Mouse (Mus musculus) ES-E14 (cell line): ENCODE measurements around the gene Dock2. TPM values are rescaled to one million over a fixed set of nuclear protein-coding genes. Genes with fewer than 3 reads are reported as not detected.

Experiments
- DNase-seq: peaks from one replicate; pipeline ENCODE4 v3.0.0-alpha.2; 2013; ENCODE audit warnings: low read depth, low spot score
- H3K27ac ChIP-seq: 2 replicates; pipeline ENCODE4 v1.5.1; 2012; ENCODE audit warnings: low read depth, mild to moderate bottlenecking, low read length, moderate library complexity, mixed read lengths; ENCODE audit not compliant: poor library complexity, insufficient read depth, severe bottlenecking
- H3K36me3 ChIP-seq: 2 replicates; pipeline ENCODE4 v1.6.1; 2012; ENCODE audit warnings: mild to moderate bottlenecking, low read length, moderate library complexity, mixed read lengths; ENCODE audit not compliant: control insufficient read depth, poor library complexity, insufficient read depth, severe bottlenecking
- H3K4me1 ChIP-seq, 2 experiments: fragments of 150-350 bp in 1 of 2; sonication (generic) in 1 of 2; 2 replicates each; pipeline ENCODE4 v1.6.1; 2012; ENCODE audit warnings: low read length in 2 of 2, mild to moderate bottlenecking in 1 of 2, mixed read lengths in 1 of 2; ENCODE audit not compliant: control insufficient read depth in 2 of 2, insufficient read depth in 2 of 2, poor library complexity in 1 of 2
- H3K4me3 ChIP-seq, 2 experiments: fragments of 150-350 bp in 1 of 2; sonication (generic) in 1 of 2; 2 replicates each; pipeline ENCODE4 v1.5.1; 2012; ENCODE audit warnings: low read length in 2 of 2, low read depth in 1 of 2, mild to moderate bottlenecking in 1 of 2, mixed read lengths in 1 of 2; ENCODE audit not compliant: insufficient read depth in 1 of 2, poor library complexity in 1 of 2, severe bottlenecking in 1 of 2
- H3K9ac ChIP-seq: 2 replicates; pipeline ENCODE4 v1.6.1; 2012; ENCODE audit warnings: low read depth, mild to moderate bottlenecking, low read length, mixed read lengths; ENCODE audit not compliant: poor library complexity, insufficient read depth, severe bottlenecking
- H3K9me3 ChIP-seq: fragments of 150-350 bp; sonication (generic); 2 replicates; pipeline ENCODE4 v1.6.1; 2012; ENCODE audit warnings: low read depth, mild to moderate bottlenecking, low read length; ENCODE audit not compliant: control insufficient read depth, insufficient read depth
- CHD2 ChIP-seq: IDR thresholded peaks from 2 replicates; pipeline ENCODE4 v1.6.1; 2014; ENCODE audit warnings: mild to moderate bottlenecking, low read depth, low read length, inconsistent platforms
- HCFC1 ChIP-seq: IDR thresholded peaks from 2 replicates; pipeline ENCODE4 v1.6.1; 2012; ENCODE audit warnings: low read length, inconsistent platforms, borderline replicate concordance; ENCODE audit not compliant: insufficient read depth
- MAFK ChIP-seq: IDR thresholded peaks from 2 replicates; pipeline ENCODE4 v1.6.1; 2014; ENCODE audit warnings: mild to moderate bottlenecking, low read depth, low read length, inconsistent platforms; ENCODE audit not compliant: insufficient read depth
- ZC3H11A ChIP-seq: IDR thresholded peaks from 2 replicates; pipeline ENCODE4 v1.6.1; 2012; ENCODE audit warnings: low read depth, mild to moderate bottlenecking, inconsistent platforms, low read length, borderline replicate concordance
- ZNF384 ChIP-seq: IDR thresholded peaks from 2 replicates; pipeline ENCODE4 v1.6.1; 2012; ENCODE audit warnings: low read depth, low read length, inconsistent platforms
- in situ Hi-C, 2 experiments: fragments of 600-800 bp; cut with MboI; formaldehyde crosslinking; loops; one replicate each; pipeline ENCODE4 v1.15.1; 2025; ENCODE audit warnings: low sequenced_read_pairs in 2 of 2, inconsistent platforms in 1 of 2; ENCODE audit not compliant: unreplicated experiment in 2 of 2
- total RNA-seq: library from RNA; depleted of rRNA; stranded (reverse); fragments of 300-350 nt; gene quantifications from 2 replicates; pipeline ENCODE4 v1.2.3, GENCODE M21; 2012

Dock2 gene
- total RNA-seq, 1 experiment: 1.7 TPM

- no peaks in the 10 kb centered on the region for H3K9me3 ChIP-seq
- no peak overlapping the region for H3K27ac ChIP-seq
- H3K36me3 ChIP-seq: no peaks in the 10 kb centered on the region
- H3K4me1 ChIP-seq: peaks cover 2 to 6% of the 10 kb centered on the region in 2 experiments; a peak in 2 of 4 replicates
- TF ChIP-seq ZNF384 (no peak), MAFK (no peak), ZC3H11A (no peak), CHD2 (no peak)
- in situ Hi-C loops: no loop called here
- DNase-seq: no peak
- no peak overlapping the region for H3K4me3 ChIP-seq
- no peak overlapping the region for H3K9ac ChIP-seq
These were observed 10.3 kb downstream of the Dock2 start for GRCm38 (mm10) chr11:34773304-34773895.

GRCm38 (mm10) chr11:34771221-34771986 lies 12.3 kb downstream of the Dock2 start:
- H3K36me3 ChIP-seq: no peaks in the 10 kb centered on the region
- no peaks in the 10 kb centered on the region for H3K9me3 ChIP-seq
- no peak overlapping the region for H3K4me3 ChIP-seq
- in situ Hi-C loops: no loop called here
- H3K4me1 ChIP-seq: peaks cover 2 to 8% of the 10 kb centered on the region in 2 experiments; a peak in 2 of 4 replicates
- DNase-seq: no peak
- no peak overlapping the region for H3K9ac ChIP-seq
- no peak for TF ChIP-seq ZNF384
- no peak overlapping the region for H3K27ac ChIP-seq

- no peaks in the 10 kb centered on the region for H3K36me3 ChIP-seq
- in situ Hi-C loops: no loop called here
- TF ChIP-seq CHD2 (no peak), HCFC1 (no peak), ZC3H11A (no peak), ZNF384 (no peak), MAFK (no peak)
These were observed 13.0 kb downstream of the Dock2 start for GRCm38 (mm10) chr11:34770666-34771065.

GRCm38 (mm10) chr11:34769946-34770345 lies 13.7 kb downstream of the Dock2 start:
- no peak for TF ChIP-seq HCFC1
- no peak for TF ChIP-seq MAFK
- TF ChIP-seq CHD2: no peak
- TF ChIP-seq ZC3H11A: no peak
- TF ChIP-seq ZNF384: no peak
- no peaks in the 10 kb centered on the region for H3K9me3 ChIP-seq

More at GRCm38 (mm10) chr11:34770666-34771065, 13.0 kb downstream of the Dock2 start:
- Histone ChIP-seq H3K27ac (no peak overlapping the region), H3K4me1 (peaks cover 2 to 8% of the 10 kb centered on the region in 2 experiments; a peak in 2 of 4 replicates), H3K9me3 (no peaks in the 10 kb centered on the region), H3K4me3 (no peak overlapping the region), H3K9ac (no peak overlapping the region)
- no peak for DNase-seq

GRCm38 (mm10) chr11:34769396-34769795 lies 14.3 kb downstream of the Dock2 start:
- no peak overlapping the region for H3K27ac ChIP-seq
- TF ChIP-seq MAFK (no peak), HCFC1 (no peak), ZC3H11A (no peak), ZNF384 (no peak)
- no peaks in the 10 kb centered on the region for H3K36me3 ChIP-seq
- H3K4me3 ChIP-seq: no peak overlapping the region
- H3K9me3 ChIP-seq: no peaks in the 10 kb centered on the region
- H3K4me1 ChIP-seq: peaks cover 2 to 8% of the 10 kb centered on the region in 2 experiments; a peak in 2 of 4 replicates
- in situ Hi-C loops: no loop called here
- no peak overlapping the region for H3K9ac ChIP-seq
- DNase-seq: no peak

More at GRCm38 (mm10) chr11:34769946-34770345, 13.7 kb downstream of the Dock2 start:
- Histone ChIP-seq H3K4me1 (peaks cover 2 to 8% of the 10 kb centered on the region in 2 experiments; a peak in 2 of 4 replicates), H3K9ac (no peak overlapping the region), H3K4me3 (no peak overlapping the region), H3K36me3 (no peaks in the 10 kb centered on the region), H3K27ac (no peak overlapping the region)
- in situ Hi-C loops: no loop called here
- DNase-seq: no peak
